Mouse (Mus musculus) kidney, embryonic 14.5 days (tissue): ENCODE results near the gene Muc1. TPM values are rescaled to one million over a fixed set of nuclear protein-coding genes. Genes with fewer than 3 reads are reported as not detected.

ENCODE experiments used
- ATAC-seq: fragments of 200-750 bp; cut with Nextera tagmentation; 2 replicates; pipeline ENCODE4 v1.8.0; 2017; ENCODE audit warnings: moderate number of reproducible peaks, mild to moderate bottlenecking, moderate TSS enrichment, moderate library complexity; ENCODE audit not compliant: low FRiP score, low TSS enrichment
- H3K27ac ChIP-seq: fragments of 300-500 bp; sonication (generic); 2 replicates; pipeline ENCODE4 v1.5.1; 2014; ENCODE audit warnings: low read depth, mild to moderate bottlenecking, low read length, moderate library complexity, mixed read lengths
- H3K27me3 ChIP-seq: fragments of 300-500 bp; sonication (generic); 2 replicates; pipeline ENCODE4 v1.6.1; 2014; ENCODE audit warnings: mild to moderate bottlenecking, low read length; ENCODE audit not compliant: control insufficient read depth, insufficient read depth
- H3K36me3 ChIP-seq: fragments of 300-500 bp; sonication (generic); 2 replicates; pipeline ENCODE4 v1.6.1; 2014; ENCODE audit warnings: low read length, mixed read lengths; ENCODE audit not compliant: control insufficient read depth, insufficient read depth
- H3K4me1 ChIP-seq: fragments of 300-500 bp; sonication (generic); 2 replicates; pipeline ENCODE4 v1.6.1; 2014; ENCODE audit warnings: low read length, mixed read lengths; ENCODE audit not compliant: control insufficient read depth, insufficient read depth
- H3K4me2 ChIP-seq: fragments of 300-500 bp; sonication (generic); replicated peaks from 2 replicates; pipeline ENCODE4 v1.6.1; 2014; ENCODE audit warnings: low read depth, mild to moderate bottlenecking, low read length
- H3K4me3 ChIP-seq: fragments of 300-500 bp; sonication (generic); 2 replicates; pipeline ENCODE4 v1.5.1; 2014; ENCODE audit warnings: mild to moderate bottlenecking, low read length
- H3K9ac ChIP-seq: fragments of 300-500 bp; sonication (generic); 2 replicates; pipeline ENCODE4 v1.6.1; 2014; ENCODE audit warnings: low read depth, mild to moderate bottlenecking, low read length, moderate library complexity
- H3K9me3 ChIP-seq: fragments of 300-500 bp; sonication (generic); 2 replicates; pipeline ENCODE4 v1.6.1; 2016; ENCODE audit warnings: low read length; ENCODE audit not compliant: control insufficient read depth
- WGBS: fragments of 180-500 bp; shearing (Covaris S2); extraction: QIAGEN DNeasy Blood & Tissue Kit; methylation state at CpG from one replicate; pipeline ENCODE4 v1.1.7; 2014; 5-methylcytosine and 5-hydroxymethylcytosine counted together
- polyA plus RNA-seq: library from polyadenylated mRNA; unstranded; fragments of >200 nt; fragmentation: Nextera tagmentation; extraction: Ambion mirVana; gene quantifications from 2 replicates; pipeline ENCODE4 v1.2.1, GENCODE M21; 2014

Gene Muc1
- polyA plus RNA-seq, 1 experiment from 2014 or later: 13.6 TPM

DNA sequence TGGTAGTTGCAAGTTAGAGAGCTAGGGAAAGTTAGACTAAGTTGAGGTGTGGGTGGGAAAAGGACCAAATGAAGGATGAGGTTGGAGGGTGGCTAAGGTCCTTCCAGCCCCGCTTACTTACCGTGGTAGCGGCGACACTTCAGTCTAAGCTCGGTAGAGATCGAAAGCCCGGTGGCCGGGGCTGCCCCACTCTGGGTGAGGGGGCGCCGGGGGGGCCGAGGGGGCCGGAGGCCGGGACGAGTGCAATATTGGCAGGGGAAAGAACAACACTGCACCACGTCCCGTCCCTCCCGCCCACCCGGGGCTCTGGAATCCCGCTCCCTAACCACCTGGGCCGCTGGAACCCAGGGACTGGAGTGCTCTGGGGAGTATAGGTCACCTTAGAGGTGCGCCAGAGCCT is 2.0 kb upstream of the Muc1 start, which contains the start of gene Mtx1:
Gene Mtx1 (minus strand): TSS at position 189 of the 400 bp plus-strand sequence.
- peaks cover 3% of the 10 kb centered on the region; the same call in 1 of the 2 replicates for H3K36me3 ChIP-seq
- no peaks in the 10 kb centered on the region for H3K9me3 ChIP-seq
- peak within 1 kb of the TSS; percentile 40 for H3K4me3 ChIP-seq
- peak within 1 kb of the TSS; percentile 54 for H3K9ac ChIP-seq
- peak; percentile 25 for ATAC-seq
- peak within 1 kb of the TSS; percentile 87 for H3K4me2 ChIP-seq
- H3K27me3 ChIP-seq: no peaks in the 10 kb centered on the region
- no peak within 1 kb of the TSS; the same call in 1 of the 2 replicates for H3K27ac ChIP-seq
- WGBS: 2% methylated on average over 20 of the region's 21 CpGs
- peaks cover 23% of the 10 kb centered on the region; the same call in 1 of the 2 replicates for H3K4me1 ChIP-seq

DNA sequence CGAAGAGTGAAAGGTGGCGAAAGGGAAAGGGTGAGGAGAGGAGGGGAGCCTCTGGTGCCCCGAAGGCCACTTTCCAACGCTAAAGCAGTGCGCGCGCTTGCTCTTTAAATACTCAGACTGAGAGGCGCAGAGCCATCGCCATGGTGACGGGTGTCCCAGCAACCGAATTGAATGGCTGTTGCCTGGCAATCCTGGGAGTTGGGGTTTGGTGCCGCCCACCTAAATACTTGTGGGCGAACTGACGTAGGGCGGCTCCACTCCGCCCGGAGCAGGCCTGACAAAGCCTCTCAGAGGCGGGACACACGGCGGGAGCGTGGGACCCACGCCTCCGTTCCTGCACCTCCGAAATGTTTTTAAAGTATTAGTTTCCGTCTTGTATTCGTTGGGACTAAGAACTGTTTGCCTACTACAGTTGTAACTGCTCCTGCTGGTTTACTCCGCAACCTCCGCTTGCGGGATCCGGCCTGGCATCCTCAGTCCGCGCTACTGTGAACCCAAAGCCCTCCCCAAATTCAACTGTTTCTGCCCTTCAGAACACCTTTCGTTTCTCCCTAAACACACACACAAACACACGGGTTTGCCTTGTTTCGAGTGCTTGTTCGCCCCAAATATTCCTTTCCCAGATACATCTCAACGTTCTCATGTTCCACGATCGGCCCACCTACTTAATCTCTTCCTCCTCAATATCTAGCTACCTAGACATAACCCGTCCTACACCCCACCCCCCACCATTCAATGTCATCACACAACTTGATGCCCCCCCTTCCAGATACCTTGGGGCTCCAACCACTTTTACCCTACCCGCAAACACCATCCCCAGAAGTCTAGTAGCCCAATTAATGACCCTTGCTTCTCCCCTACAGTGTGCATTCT is 1.3 kb upstream of the Muc1 start:
- Histone ChIP-seq H3K4me3 (peak overlapping the region; percentile 40), H3K36me3 (peaks cover 3% of the 10 kb centered on the region; the same call in 1 of the 2 replicates), H3K4me2 (peak overlapping the region; percentile 87), H3K4me1 (peaks cover 23% of the 10 kb centered on the region; the same call in 1 of the 2 replicates), H3K9me3 (no peaks in the 10 kb centered on the region), H3K27me3 (no peaks in the 10 kb centered on the region), H3K27ac (no peak overlapping the region; the same call in 1 of the 2 replicates), H3K9ac (peak overlapping the region; percentile 54)
- peak; percentile 77 for ATAC-seq
- WGBS: 4% methylated on average over 41 of the region's 41 CpGs

DNA sequence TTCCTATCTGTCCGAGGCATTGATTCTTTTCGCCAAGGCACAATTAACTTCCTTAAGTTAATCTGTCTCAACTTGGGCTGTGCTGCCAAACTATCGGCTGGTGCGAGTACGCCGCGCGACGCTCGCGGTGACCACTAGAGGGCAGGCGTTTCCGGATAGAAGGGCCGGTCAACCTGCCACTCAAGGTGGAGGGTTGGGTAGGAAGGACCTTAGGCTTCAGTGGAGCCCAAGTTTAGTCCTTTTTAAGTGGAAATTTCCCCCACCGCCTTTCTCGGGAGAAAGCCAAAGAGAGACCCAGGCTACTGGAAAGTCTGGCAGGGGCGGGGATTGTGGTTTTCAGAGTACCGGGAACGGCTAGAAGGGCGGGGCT is 692 bp upstream of the Muc1 start:
- H3K4me1 ChIP-seq: peaks cover 23% of the 10 kb centered on the region; the same call in 1 of the 2 replicates
- under 1% methylated on average over 20 of the region's 20 CpGs for WGBS

DNA sequence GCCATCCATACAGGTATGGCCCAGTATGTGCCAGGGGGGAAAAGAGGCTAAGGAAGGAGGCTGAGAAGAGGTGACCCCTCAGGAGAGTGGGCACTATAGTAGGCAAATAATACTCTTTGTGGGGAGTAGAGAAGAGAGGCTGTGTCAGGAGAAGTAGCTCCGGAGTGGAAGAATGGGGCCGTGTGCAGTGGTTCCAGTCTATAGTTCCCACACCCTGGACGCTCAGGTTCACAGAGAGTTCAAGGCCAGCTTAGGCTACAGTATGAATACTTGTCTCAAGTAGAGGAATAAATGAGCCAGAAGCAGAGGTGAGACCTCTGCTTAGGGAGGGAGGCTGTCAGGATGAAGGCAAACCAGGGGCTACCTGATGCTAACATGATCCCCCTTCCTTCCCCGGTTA is 419 bp downstream of the Muc1 start:
- Histone ChIP-seq H3K4me3 (peak overlapping the region; percentile 13), H3K36me3 (peaks cover 3% of the 10 kb centered on the region; the same call in 1 of the 2 replicates), H3K27me3 (no peaks in the 10 kb centered on the region), H3K27ac (peak overlapping the region; percentile 47; the same call in 1 of the 2 replicates), H3K9ac (peak overlapping the region; percentile 23; the same call in 1 of the 2 replicates), H3K4me2 (peak overlapping the region; percentile 87), H3K4me1 (peaks cover 23% of the 10 kb centered on the region; the same call in 1 of the 2 replicates), H3K9me3 (no peaks in the 10 kb centered on the region)
- WGBS: 45% methylated on average over 4 of the region's 4 CpGs
- no peak for ATAC-seq

More for the DNA sequence above, 692 bp upstream of the Muc1 start:
- Histone ChIP-seq H3K27me3 (no peaks in the 10 kb centered on the region), H3K4me2 (peak overlapping the region; percentile 87), H3K27ac (peak overlapping the region; percentile 62; the same call in 1 of the 2 replicates), H3K9me3 (no peaks in the 10 kb centered on the region), H3K4me3 (peak overlapping the region; percentile 40), H3K9ac (peak overlapping the region; percentile 54; the same call in 1 of the 2 replicates), H3K36me3 (peaks cover 3% of the 10 kb centered on the region; the same call in 1 of the 2 replicates)
- ATAC-seq: peak; percentile 58

DNA sequence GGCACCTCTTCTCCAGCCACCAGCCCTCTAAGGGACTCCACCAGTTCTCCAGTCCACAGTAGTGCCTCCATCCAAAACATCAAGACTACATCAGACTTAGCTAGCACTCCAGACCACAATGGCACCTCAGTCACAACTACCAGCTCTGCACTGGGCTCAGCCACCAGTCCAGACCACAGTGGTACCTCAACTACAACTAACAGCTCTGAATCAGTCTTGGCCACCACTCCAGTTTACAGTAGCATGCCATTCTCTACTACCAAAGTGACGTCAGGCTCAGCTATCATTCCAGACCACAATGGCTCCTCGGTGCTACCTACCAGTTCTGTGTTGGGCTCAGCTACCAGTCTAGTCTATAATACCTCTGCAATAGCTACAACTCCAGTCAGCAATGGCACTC is 1.7 kb downstream of the Muc1 start:
- Histone ChIP-seq H3K4me1 (peaks cover 23% of the 10 kb centered on the region; the same call in 1 of the 2 replicates), H3K27me3 (no peaks in the 10 kb centered on the region), H3K27ac (no peak overlapping the region), H3K9me3 (no peaks in the 10 kb centered on the region), H3K36me3 (no peaks in the 10 kb centered on the region), H3K4me3 (no peak overlapping the region), H3K9ac (no peak overlapping the region), H3K4me2 (no peak overlapping the region)
- WGBS: 81% methylated on average over 2 of the region's 2 CpGs
- ATAC-seq: no peak

- Histone ChIP-seq H3K27me3 (no peaks in the 10 kb centered on the region), H3K36me3 (no peaks in the 10 kb centered on the region), H3K4me1 (peaks cover 18% of the 10 kb centered on the region; the same call in 1 of the 2 replicates), H3K4me2 (no peak overlapping the region), H3K9ac (no peak overlapping the region), H3K4me3 (no peak overlapping the region), H3K27ac (no peak overlapping the region), H3K9me3 (no peaks in the 10 kb centered on the region)
- WGBS: 60% methylated on average over 7 of the region's 7 CpGs
- no peak for ATAC-seq
These were observed 2.5 kb downstream of the Muc1 start for GRCm38 (mm10) chr3:89231345-89231744.

DNA sequence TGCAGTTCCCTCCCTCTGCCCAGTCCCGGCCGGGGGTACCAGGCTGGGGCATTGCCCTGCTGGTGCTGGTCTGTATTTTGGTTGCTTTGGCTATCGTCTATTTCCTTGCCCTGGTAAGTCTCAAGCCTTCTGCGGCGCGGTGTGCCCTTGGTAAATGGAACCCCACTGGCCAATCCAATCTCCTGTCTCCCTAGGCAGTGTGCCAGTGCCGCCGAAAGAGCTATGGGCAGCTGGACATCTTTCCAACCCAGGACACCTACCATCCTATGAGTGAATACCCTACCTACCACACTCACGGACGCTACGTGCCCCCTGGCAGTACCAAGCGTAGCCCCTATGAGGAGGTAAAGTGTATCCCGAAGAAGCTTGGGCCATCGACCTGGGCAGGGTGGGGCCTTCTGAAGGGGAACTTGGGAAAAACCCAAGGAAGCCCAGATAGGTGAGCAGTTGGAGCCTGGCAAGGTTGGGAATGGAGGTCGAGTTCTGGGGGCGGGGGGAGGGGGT is 3.0 kb downstream of the Muc1 start:
- H3K4me2 ChIP-seq: no peak overlapping the region
- H3K36me3 ChIP-seq: no peaks in the 10 kb centered on the region
- H3K4me3 ChIP-seq: no peak overlapping the region
- no peaks in the 10 kb centered on the region for H3K9me3 ChIP-seq
- no peaks in the 10 kb centered on the region for H3K27me3 ChIP-seq
- H3K9ac ChIP-seq: no peak overlapping the region
- ATAC-seq: no peak
- no peak overlapping the region for H3K27ac ChIP-seq
- H3K4me1 ChIP-seq: peaks cover 13% of the 10 kb centered on the region; the same call in 1 of the 2 replicates
- 80% methylated on average over 16 of the region's 16 CpGs for WGBS

- Histone ChIP-seq H3K4me2 (no peak overlapping the region), H3K36me3 (no peaks in the 10 kb centered on the region), H3K9ac (no peak overlapping the region), H3K9me3 (no peaks in the 10 kb centered on the region), H3K27me3 (no peaks in the 10 kb centered on the region), H3K4me1 (peaks cover 8% of the 10 kb centered on the region; the same call in 1 of the 2 replicates), H3K27ac (no peak overlapping the region), H3K4me3 (no peak overlapping the region)
- 51% methylated on average over 6 of the region's 6 CpGs for WGBS
- ATAC-seq: no peak
These were observed 3.8 kb downstream of the Muc1 start for GRCm38 (mm10) chr3:89232614-89233013.
